10 mouse cellular contexts compared by ENCODE assay signal in genomic region chr9:36769048-36769413, GRCm38 (mm10). TPM values are rescaled to one million over a fixed set of nuclear protein-coding genes. Genes with fewer than 3 reads are reported as not detected.
DNase-seq lines count a peak whose midpoint lies in the region; ATAC-seq and TF ChIP-seq lines count a peak whose summit lies in the region.
"Had no signal": no experiment of that assay in that cellular context is flagged by ENCODE, and none has a peak within 500 bp of the region (broad histone marks: within the 10 kb centered on the region; RNA-seq: fewer than 3 reads in every experiment).

No protein-coding gene starts in this region.

- no peak overlapping the region for H3K9ac ChIP-seq in hindbrain, embryonic 16.5 days (ENCODE audit: low read depth, low read length)
- H3K9ac ChIP-seq in embryonic facial prominence, embryonic 12.5 days = no peak overlapping the region
- H3K9ac ChIP-seq in liver, embryonic 15.5 days = peak overlapping the region; percentile 81; the same call in 1 of the 2 replicates

- no peaks in the 10 kb centered on the region for H3K27me3 ChIP-seq in hindbrain, embryonic 10.5 days (ENCODE audit: insufficient read depth, poor library complexity, severe bottlenecking)
- H3K27me3 ChIP-seq in hindbrain, embryonic 16.5 days (replicated peaks; ENCODE audit: control insufficient read depth, insufficient read depth, low read length) = no peaks in the 10 kb centered on the region
- no peaks in the 10 kb centered on the region for H3K27me3 ChIP-seq in E14TG2a.4 (ENCODE audit: insufficient read depth, low read length)
- no peaks in the 10 kb centered on the region for H3K27me3 ChIP-seq in embryonic facial prominence, embryonic 12.5 days
- no peaks in the 10 kb centered on the region for H3K27me3 ChIP-seq in liver, embryonic 15.5 days

- no peak overlapping the region; the same call in 1 of the 2 replicates for H3K4me2 ChIP-seq in hindbrain, embryonic 16.5 days (ENCODE audit: low read length)
- peak overlapping the region; percentile 62; the same call in 1 of the 2 replicates for H3K4me2 ChIP-seq in embryonic facial prominence, embryonic 12.5 days (replicated peaks)
- peak overlapping the region; percentile 82 for H3K4me2 ChIP-seq in liver, embryonic 15.5 days

- 92% methylated on average over 1 of the region's 1 CpGs for WGBS in hindbrain, embryonic 10.5 days
- WGBS in hindbrain, embryonic 16.5 days = 85% methylated on average over 1 of the region's 1 CpGs
- 82% methylated on average over 1 of the region's 1 CpGs for WGBS in embryonic facial prominence, embryonic 12.5 days
- 69% methylated on average over 1 of the region's 1 CpGs for WGBS in liver, embryonic 15.5 days (ENCODE audit: insufficient replicate concordance)

- peaks cover 18% of the 10 kb centered on the region for H3K4me1 ChIP-seq in hindbrain, embryonic 10.5 days (replicated peaks)
- peaks cover 16% of the 10 kb centered on the region for H3K4me1 ChIP-seq in hindbrain, embryonic 16.5 days (ENCODE audit: control insufficient read depth, insufficient read depth, low read depth, low read length)
- peaks cover 26% of the 10 kb centered on the region for H3K4me1 ChIP-seq in E14TG2a.4 (replicated peaks; ENCODE audit: low read depth, low read length)
- peaks cover 13% of the 10 kb centered on the region for H3K4me1 ChIP-seq in embryonic facial prominence, embryonic 12.5 days
- H3K4me1 ChIP-seq in liver, embryonic 15.5 days (replicated peaks) = peaks cover 22% of the 10 kb centered on the region

- no peak overlapping the region for H3K27ac ChIP-seq in hindbrain, embryonic 10.5 days
- no peak overlapping the region for H3K27ac ChIP-seq in hindbrain, embryonic 16.5 days (ENCODE audit: low read depth, low read length)
- no peak overlapping the region for H3K27ac ChIP-seq in embryonic facial prominence, embryonic 12.5 days
- H3K27ac ChIP-seq in liver, embryonic 15.5 days (replicated peaks) = peak overlapping the region; percentile 96

- TF ChIP-seq CTCF in E14TG2a.4 (conservative IDR thresholded peaks at IDR 0.05; ENCODE audit: low read length) = no peak

- DNase-seq in hindbrain, embryonic 10.5 days (ENCODE audit: low spot score) = no peak
- DNase-seq in adrenal gland, adult 8-10 months = no peak
- no peak for DNase-seq in spleen, postnatal 4 days (ENCODE audit: low spot score in 2 of 2)
- no peak for DNase-seq in urinary bladder, adult 2 months (ENCODE audit: low spot score)
- DNase-seq: adrenal gland, postnatal 14 days; thymus, postnatal 14 days had no signal

- H3K36me3 ChIP-seq in hindbrain, embryonic 10.5 days = peaks cover 10% of the 10 kb centered on the region
- no peaks in the 10 kb centered on the region for H3K36me3 ChIP-seq in hindbrain, embryonic 16.5 days (ENCODE audit: control insufficient read depth, insufficient read depth, low read length)
- H3K36me3 ChIP-seq in E14TG2a.4 (ENCODE audit: insufficient read depth, low read length) = peaks cover 20% of the 10 kb centered on the region
- H3K36me3 ChIP-seq in embryonic facial prominence, embryonic 12.5 days = peaks cover 6% of the 10 kb centered on the region; the same call in 1 of the 2 replicates
- H3K36me3 ChIP-seq in liver, embryonic 15.5 days (replicated peaks) = peaks cover 9% of the 10 kb centered on the region

- H3K4me3 ChIP-seq in hindbrain, embryonic 10.5 days = peak overlapping the region; percentile 93; the same call in 1 of the 2 replicates
- H3K4me3 ChIP-seq in hindbrain, embryonic 16.5 days (ENCODE audit: low read length) = no peak overlapping the region
- peak overlapping the region; percentile 100 for H3K4me3 ChIP-seq in E14TG2a.4 (replicated peaks; ENCODE audit: low read length)
- H3K4me3 ChIP-seq in embryonic facial prominence, embryonic 12.5 days = no peak overlapping the region
- H3K4me3 ChIP-seq in liver, embryonic 15.5 days (replicated peaks) = peak overlapping the region; percentile 100

- no peaks in the 10 kb centered on the region for H3K9me3 ChIP-seq in hindbrain, embryonic 10.5 days
- H3K9me3 ChIP-seq in hindbrain, embryonic 16.5 days (ENCODE audit: control insufficient read depth, low read length) = no peaks in the 10 kb centered on the region
- H3K9me3 ChIP-seq in E14TG2a.4 (ENCODE audit: low read length) = no peaks in the 10 kb centered on the region
- no peaks in the 10 kb centered on the region for H3K9me3 ChIP-seq in embryonic facial prominence, embryonic 12.5 days
- no peaks in the 10 kb centered on the region for H3K9me3 ChIP-seq in liver, embryonic 15.5 days (replicated peaks)

- ATAC-seq in hindbrain, embryonic 16.5 days = no peak
- no peak for ATAC-seq in embryonic facial prominence, embryonic 12.5 days (ENCODE audit: insufficient number of reproducible peaks, insufficient read depth, low FRiP score, low TSS enrichment)
- no peak for ATAC-seq in liver, embryonic 15.5 days (ENCODE audit: insufficient read depth)

RNA-seq across cellular contexts. Expression of gene Stt3a, which starts 1.6 kb away (rescaled TPM):
- 134 and 155 TPM in 2 replicates for polyA plus RNA-seq in hindbrain, embryonic 10.5 days (2016; fragmentation: Nextera tagmentation; extraction: Ambion mirVana)
- 86.5 and 95.3 TPM in 2 replicates for polyA plus RNA-seq in hindbrain, embryonic 16.5 days (2015; fragmentation: Nextera tagmentation; extraction: Ambion mirVana)
- 230 and 245 TPM in 2 replicates for polyA plus RNA-seq in embryonic facial prominence, embryonic 12.5 days (2016; fragmentation: Nextera tagmentation; extraction: Ambion mirVana)
- 173 and 182 TPM in 2 replicates for polyA plus RNA-seq in liver, embryonic 15.5 days (2015; fragmentation: Nextera tagmentation; extraction: Ambion mirVana)
- total RNA-seq in adrenal gland, adult 8-10 months (2022) = 100 to 1,000 TPM; 245 to 300 (median 274) TPM
- polyA plus RNA-seq in urinary bladder, adult 2 months (2012; rRNA removed) = 161 and 169 TPM in 2 replicates

RNA-seq across cellular contexts. Expression of gene Ei24, which starts 28.2 kb away (rescaled TPM):
- polyA plus RNA-seq in hindbrain, embryonic 10.5 days (2016; fragmentation: Nextera tagmentation; extraction: Ambion mirVana) = 95.6 and 96.1 TPM in 2 replicates
- polyA plus RNA-seq in hindbrain, embryonic 16.5 days (2015; fragmentation: Nextera tagmentation; extraction: Ambion mirVana) = 125 and 128 TPM in 2 replicates
- 118 and 121 TPM in 2 replicates for polyA plus RNA-seq in embryonic facial prominence, embryonic 12.5 days (2016; fragmentation: Nextera tagmentation; extraction: Ambion mirVana)
- polyA plus RNA-seq in liver, embryonic 15.5 days (2015; fragmentation: Nextera tagmentation; extraction: Ambion mirVana) = 25.2 and 27.1 TPM in 2 replicates
- 100 to 1,000 TPM; 117 to 124 (median 122) TPM for total RNA-seq in adrenal gland, adult 8-10 months (2022)
- polyA plus RNA-seq in urinary bladder, adult 2 months (2012; rRNA removed) = 115 and 123 TPM in 2 replicates

RNA-seq across cellular contexts. Expression of gene Chek1, which starts 42.2 kb away (rescaled TPM):
- polyA plus RNA-seq in hindbrain, embryonic 10.5 days (2016; fragmentation: Nextera tagmentation; extraction: Ambion mirVana) = 33.9 and 50.4 TPM in 2 replicates
- polyA plus RNA-seq in hindbrain, embryonic 16.5 days (2015; fragmentation: Nextera tagmentation; extraction: Ambion mirVana) = 8.9 and 9.1 TPM in 2 replicates
- 50.6 and 51.6 TPM in 2 replicates for polyA plus RNA-seq in embryonic facial prominence, embryonic 12.5 days (2016; fragmentation: Nextera tagmentation; extraction: Ambion mirVana)
- polyA plus RNA-seq in liver, embryonic 15.5 days (2015; fragmentation: Nextera tagmentation; extraction: Ambion mirVana) = 13.2 and 16.9 TPM in 2 replicates
- total RNA-seq in adrenal gland, adult 8-10 months (2022) = 1 to 10 TPM; 2.1 to 3.6 (median 2.9) TPM
- polyA plus RNA-seq in urinary bladder, adult 2 months (2012; rRNA removed) = 1.4 and 2.1 TPM in 2 replicates

RNA-seq across cellular contexts. Expression of gene Fez1, which starts 52.6 kb away (rescaled TPM):
- 189 and 312 TPM in 2 replicates for polyA plus RNA-seq in hindbrain, embryonic 10.5 days (2016; fragmentation: Nextera tagmentation; extraction: Ambion mirVana)
- 552 and 573 TPM in 2 replicates for polyA plus RNA-seq in hindbrain, embryonic 16.5 days (2015; fragmentation: Nextera tagmentation; extraction: Ambion mirVana)
- 94.7 and 99.3 TPM in 2 replicates for polyA plus RNA-seq in embryonic facial prominence, embryonic 12.5 days (2016; fragmentation: Nextera tagmentation; extraction: Ambion mirVana)
- 0.55 and 0.92 TPM in 2 replicates for polyA plus RNA-seq in liver, embryonic 15.5 days (2015; fragmentation: Nextera tagmentation; extraction: Ambion mirVana)
- 10 to 100 TPM in 1 of 4 experiments, 1 to 10 TPM in 3; 5.7 to 10.3 (median 7.5) TPM for total RNA-seq in adrenal gland, adult 8-10 months (2022)
- polyA plus RNA-seq in urinary bladder, adult 2 months (2012; rRNA removed) = 12.7 and 15.1 TPM in 2 replicates

Comparison
In these comparisons a context has a peak if more than half of its experiments do, and no peak if none do; other contexts are left out.
1. H3K4me3 ChIP-seq: peak in hindbrain, embryonic 10.5 days (single experiment), E14TG2a.4 (single experiment) and liver, embryonic 15.5 days (single experiment); none in hindbrain, embryonic 16.5 days (single experiment) and embryonic facial prominence, embryonic 12.5 days (single experiment).